Mouse (Mus musculus): ENCODE measurements around the gene Vmn1r202. TPM values are rescaled to one million over a fixed set of nuclear protein-coding genes. Genes with fewer than 3 reads are reported as not detected.
"Not testable (repeated sequence)": the region's sequence is repeated elsewhere in the genome, so short reads cannot be mapped to it uniquely, and the experiment has no call there.

Gene Vmn1r202
- not detected in 2 replicates for polyA plus RNA-seq (2014; fragmentation: Nextera tagmentation; extraction: Ambion mirVana)

GRCm38 (mm10) chr13:22505281-22505680 is at the start of gene Vmn1r202:
TSS of gene Vmn1r202 (minus strand) at chr13:22505381.
- DNase-seq (ENCODE audit: low spot score), result no peak
- no peaks in the 10 kb centered on the region for H3K27me3 ChIP-seq (replicated peaks; ENCODE audit: control insufficient read depth, insufficient read depth, low read length)
- no peak within 1 kb of the TSS for H3K4me2 ChIP-seq
- H3K27ac ChIP-seq (ENCODE audit: low read depth, low read length), result no peak within 1 kb of the TSS
- no peak within 1 kb of the TSS for H3K4me3 ChIP-seq (ENCODE audit: low read depth, low read length)
- H3K4me1 ChIP-seq (replicated peaks; ENCODE audit: control insufficient read depth, insufficient read depth, low read length), result no peaks in the 10 kb centered on the region
- no peaks in the 10 kb centered on the region for H3K36me3 ChIP-seq (ENCODE audit: control insufficient read depth, insufficient read depth, low read length)
- no peaks in the 10 kb centered on the region for H3K9me3 ChIP-seq (ENCODE audit: control insufficient read depth, low read length)
- no peak for ATAC-seq (replicated peaks; ENCODE audit: low FRiP score)
- H3K9ac ChIP-seq (ENCODE audit: low read depth, low read length), result no peak within 1 kb of the TSS

GRCm38 (mm10) chr13:22552898-22553297 is 47.7 kb upstream of the Vmn1r202 start, which contains the start of gene Vmn1r204:
TSS of gene Vmn1r204 (plus strand) at chr13:22553198.
- H3K4me3 ChIP-seq (ENCODE audit: low read depth, low read length); H3K27ac ChIP-seq (ENCODE audit: low read depth, low read length); H3K4me1 ChIP-seq (replicated peaks; ENCODE audit: control insufficient read depth, insufficient read depth, low read length); H3K9me3 ChIP-seq (ENCODE audit: control insufficient read depth, low read length); H3K4me2 ChIP-seq; ATAC-seq (replicated peaks; ENCODE audit: low FRiP score); DNase-seq (ENCODE audit: low spot score); H3K27me3 ChIP-seq (replicated peaks; ENCODE audit: control insufficient read depth, insufficient read depth, low read length); H3K9ac ChIP-seq (ENCODE audit: low read depth, low read length); H3K36me3 ChIP-seq (ENCODE audit: control insufficient read depth, insufficient read depth, low read length): not testable (repeated sequence)
- WGBS, result 45% methylated on average over 1 of the region's 1 CpGs

GRCm38 (mm10) chr13:22517814-22518213 is 12.6 kb upstream of the Vmn1r202 start, which contains the start of gene Vmn1r203:
TSS of gene Vmn1r203 (plus strand) at chr13:22518114.
- no peak within 1 kb of the TSS for H3K9ac ChIP-seq (ENCODE audit: low read depth, low read length)
- no peaks in the 10 kb centered on the region for H3K9me3 ChIP-seq (ENCODE audit: control insufficient read depth, low read length)
- DNase-seq (ENCODE audit: low spot score) (no peak), ATAC-seq (replicated peaks; ENCODE audit: low FRiP score) (no peak)
- H3K4me3 ChIP-seq (ENCODE audit: low read depth, low read length), result no peak within 1 kb of the TSS
- no peaks in the 10 kb centered on the region for H3K4me1 ChIP-seq (replicated peaks; ENCODE audit: control insufficient read depth, insufficient read depth, low read length)
- no peaks in the 10 kb centered on the region for H3K27me3 ChIP-seq (replicated peaks; ENCODE audit: control insufficient read depth, insufficient read depth, low read length)
- no peak within 1 kb of the TSS for H3K27ac ChIP-seq (ENCODE audit: low read depth, low read length)
- no peak within 1 kb of the TSS for H3K4me2 ChIP-seq
- no peaks in the 10 kb centered on the region for H3K36me3 ChIP-seq (ENCODE audit: control insufficient read depth, insufficient read depth, low read length)

GRCm38 (mm10) chr13:22502431-22502830 is 2.8 kb downstream of the Vmn1r202 start:
- Histone ChIP-seq H3K27ac (ENCODE audit: low read depth, low read length) (no peak overlapping the region), H3K9me3 (ENCODE audit: control insufficient read depth, low read length) (no peaks in the 10 kb centered on the region), H3K9ac (ENCODE audit: low read depth, low read length) (no peak overlapping the region), H3K4me1 (replicated peaks; ENCODE audit: control insufficient read depth, insufficient read depth, low read length) (no peaks in the 10 kb centered on the region), H3K4me3 (ENCODE audit: low read depth, low read length) (no peak overlapping the region), H3K36me3 (ENCODE audit: control insufficient read depth, insufficient read depth, low read length) (no peaks in the 10 kb centered on the region), H3K27me3 (replicated peaks; ENCODE audit: control insufficient read depth, insufficient read depth, low read length) (no peaks in the 10 kb centered on the region), H3K4me2 (no peak overlapping the region)
- DNase-seq (ENCODE audit: low spot score) (no peak), ATAC-seq (replicated peaks; ENCODE audit: low FRiP score) (no peak)
- WGBS, result 69% methylated on average over 3 of the region's 3 CpGs

- no peak for ATAC-seq (replicated peaks; ENCODE audit: low FRiP score)
- WGBS, result 58% methylated on average over 1 of the region's 1 CpGs
- H3K36me3 ChIP-seq (ENCODE audit: control insufficient read depth, insufficient read depth, low read length), result no peaks in the 10 kb centered on the region
These were observed 33.6 kb downstream of the Vmn1r202 start, which contains the start of gene Vmn1r201 for GRCm38 (mm10) chr13:22471623-22472022. TSS of gene Vmn1r201 (plus strand) at chr13:22471923.

GRCm38 (mm10) chr13:22455145-22455544 is 50.0 kb downstream of the Vmn1r202 start:
- no peak overlapping the region for H3K9ac ChIP-seq (ENCODE audit: low read depth, low read length)
- no peaks in the 10 kb centered on the region for H3K4me1 ChIP-seq (replicated peaks; ENCODE audit: control insufficient read depth, insufficient read depth, low read length)
- H3K27ac ChIP-seq (ENCODE audit: low read depth, low read length), result no peak overlapping the region
- ATAC-seq (replicated peaks; ENCODE audit: low FRiP score) (no peak), DNase-seq (ENCODE audit: low spot score) (no peak)
- H3K4me3 ChIP-seq (ENCODE audit: low read depth, low read length), result no peak overlapping the region
- H3K36me3 ChIP-seq (ENCODE audit: control insufficient read depth, insufficient read depth, low read length), result no peaks in the 10 kb centered on the region
- H3K4me2 ChIP-seq, result no peak overlapping the region
- no peaks in the 10 kb centered on the region for H3K9me3 ChIP-seq (ENCODE audit: control insufficient read depth, low read length)
- no peaks in the 10 kb centered on the region for H3K27me3 ChIP-seq (replicated peaks; ENCODE audit: control insufficient read depth, insufficient read depth, low read length)

More at GRCm38 (mm10) chr13:22471623-22472022, 33.6 kb downstream of the Vmn1r202 start, which contains the start of gene Vmn1r201:
- Histone ChIP-seq H3K4me2 (no peak within 1 kb of the TSS), H3K9ac (ENCODE audit: low read depth, low read length) (no peak within 1 kb of the TSS), H3K4me1 (replicated peaks; ENCODE audit: control insufficient read depth, insufficient read depth, low read length) (no peaks in the 10 kb centered on the region), H3K27me3 (replicated peaks; ENCODE audit: control insufficient read depth, insufficient read depth, low read length) (no peaks in the 10 kb centered on the region), H3K9me3 (ENCODE audit: control insufficient read depth, low read length) (no peaks in the 10 kb centered on the region), H3K27ac (ENCODE audit: low read depth, low read length) (no peak within 1 kb of the TSS), H3K4me3 (ENCODE audit: low read depth, low read length) (no peak within 1 kb of the TSS)
- DNase-seq (ENCODE audit: low spot score), result no peak

Other genes with a start within 250 kb of the Vmn1r202 start
- not detected in 2 replicates for gene Vmn1r195, start 234.9 kb downstream of the Vmn1r202 start, polyA plus RNA-seq (2014; fragmentation: Nextera tagmentation; extraction: Ambion mirVana)
- not detected in 2 replicates for gene Vmn1r196, start 215.5 kb downstream of the Vmn1r202 start, polyA plus RNA-seq (2014; fragmentation: Nextera tagmentation; extraction: Ambion mirVana)
- gene Vmn1r197, start 180.8 kb downstream of the Vmn1r202 start, polyA plus RNA-seq (2014; fragmentation: Nextera tagmentation; extraction: Ambion mirVana), result not detected in 2 replicates
- gene Vmn1r198, start 155.0 kb downstream of the Vmn1r202 start, polyA plus RNA-seq (2014; fragmentation: Nextera tagmentation; extraction: Ambion mirVana), result not detected in 2 replicates
- not detected in 2 replicates for gene Vmn1r199, start 125.6 kb downstream of the Vmn1r202 start, polyA plus RNA-seq (2014; fragmentation: Nextera tagmentation; extraction: Ambion mirVana)
- gene Vmn1r200, start 115.0 kb downstream of the Vmn1r202 start, polyA plus RNA-seq (2014; fragmentation: Nextera tagmentation; extraction: Ambion mirVana), result not detected in 2 replicates
- not detected in 2 replicates for gene Vmn1r201, start 33.5 kb downstream of the Vmn1r202 start, polyA plus RNA-seq (2014; fragmentation: Nextera tagmentation; extraction: Ambion mirVana)
- not detected in 2 replicates for gene Vmn1r203, start 12.7 kb upstream of the Vmn1r202 start, polyA plus RNA-seq (2014; fragmentation: Nextera tagmentation; extraction: Ambion mirVana)
- not detected in 2 replicates for gene Vmn1r204, start 47.8 kb upstream of the Vmn1r202 start, polyA plus RNA-seq (2014; fragmentation: Nextera tagmentation; extraction: Ambion mirVana)
- gene Vmn1r205, start 87.6 kb upstream of the Vmn1r202 start, polyA plus RNA-seq (2014; fragmentation: Nextera tagmentation; extraction: Ambion mirVana), result not detected in 2 replicates
- gene Vmn1r206, start 118.9 kb upstream of the Vmn1r202 start, polyA plus RNA-seq (2014; fragmentation: Nextera tagmentation; extraction: Ambion mirVana), result not detected in 2 replicates
- gene Vmn1r207-ps, start 224.2 kb upstream of the Vmn1r202 start, polyA plus RNA-seq (2014; fragmentation: Nextera tagmentation; extraction: Ambion mirVana), result not detected in 2 replicates

All from liver, embryonic 11.5 days (tissue).